10 mouse cellular contexts compared by ENCODE assay signal in the genomic region with DNA sequence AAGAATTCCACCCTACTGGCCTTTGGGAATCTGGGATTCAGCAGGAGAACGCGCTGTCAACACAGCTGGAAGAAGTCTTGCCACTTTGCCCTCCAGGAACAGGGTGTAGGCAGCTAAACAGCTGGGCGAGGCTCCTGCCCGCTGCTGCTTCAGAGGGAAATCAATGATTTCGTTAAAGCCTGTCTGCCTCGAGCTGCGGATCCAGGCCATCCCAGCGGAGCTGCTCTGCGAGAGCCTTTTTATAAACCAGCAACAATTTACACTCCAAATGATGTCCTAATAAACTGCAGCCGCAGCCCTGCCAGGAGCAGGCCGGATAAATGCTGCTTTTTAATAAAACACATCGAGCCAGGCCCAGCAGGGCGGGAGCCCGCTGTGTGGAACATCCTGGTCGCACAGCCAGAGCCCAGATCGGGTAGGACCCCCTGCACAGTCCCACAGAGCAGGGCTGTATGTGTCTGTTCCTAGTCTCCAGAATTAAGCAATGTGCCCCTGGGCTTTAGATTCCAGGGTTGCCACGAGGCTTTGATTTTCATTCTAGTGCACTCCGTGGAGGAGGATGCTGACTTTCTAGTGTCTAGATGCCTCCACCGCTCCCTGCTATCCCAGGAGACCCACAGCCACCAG.
DNase-seq lines count a peak whose midpoint lies in the region; ATAC-seq lines count a peak whose summit lies in the region.
"Had no signal": no experiment of that assay in that cellular context is flagged by ENCODE, and none has a peak within 500 bp of the region (broad histone marks: within the 10 kb centered on the region; RNA-seq: fewer than 3 reads in every experiment).

No protein-coding gene starts in this region.

- H3K4me3 ChIP-seq in heart, embryonic 14.5 days (ENCODE audit: control insufficient read depth in 1 of 2, insufficient read depth in 1 of 2, low read depth in 1 of 2, low read length in 2 of 2): no peak overlapping the region
- H3K4me3 ChIP-seq in embryonic facial prominence, embryonic 13.5 days: 0 out of 2 replicates have a peak overlapping the region, but pooled peaks have one; percentile 10
- H3K4me3 ChIP-seq in intestine, embryonic 16.5 days (ENCODE audit: low read length): no peak overlapping the region
- H3K4me3 ChIP-seq: heart, embryonic 15.5 days had no signal

- ATAC-seq in heart, embryonic 14.5 days (ENCODE audit: insufficient number of reproducible peaks, insufficient read depth, low FRiP score, low read depth): no peak
- ATAC-seq in embryonic facial prominence, embryonic 13.5 days (ENCODE audit: insufficient number of reproducible peaks, insufficient read depth, low FRiP score, low TSS enrichment, low read depth): peak; percentile 20; the same call in 1 of the 2 replicates
- ATAC-seq in intestine, embryonic 16.5 days: 0 out of 2 replicates have a peak, but pooled peaks have one; percentile 36

- H3K4me1 ChIP-seq in heart, embryonic 14.5 days (ENCODE audit: control insufficient read depth in 2 of 2, insufficient read depth in 2 of 2, low read length in 2 of 2): no peaks in the 10 kb centered on the region
- H3K4me1 ChIP-seq in embryonic facial prominence, embryonic 13.5 days: peaks cover 6% of the 10 kb centered on the region; the same call in 1 of the 2 replicates
- H3K4me1 ChIP-seq in intestine, embryonic 16.5 days (ENCODE audit: control insufficient read depth, insufficient read depth, low read length): peaks cover 2% of the 10 kb centered on the region; the same call in 1 of the 2 replicates
- H3K4me1 ChIP-seq: heart, embryonic 15.5 days had no signal

- H3K9me3 ChIP-seq in heart, embryonic 14.5 days (ENCODE audit: control insufficient read depth, low read length): no peaks in the 10 kb centered on the region
- no peaks in the 10 kb centered on the region for H3K9me3 ChIP-seq in embryonic facial prominence, embryonic 13.5 days
- no peaks in the 10 kb centered on the region for H3K9me3 ChIP-seq in intestine, embryonic 16.5 days (ENCODE audit: control insufficient read depth, low read length)
- H3K9me3 ChIP-seq: heart, embryonic 15.5 days had no signal

- H3K27ac ChIP-seq in heart, embryonic 14.5 days (replicated peaks in 1 of 2; ENCODE audit: control insufficient read depth in 1 of 2, insufficient read depth in 1 of 2, low read depth in 2 of 2, low read length in 2 of 2): no peak overlapping the region
- no peak overlapping the region for H3K27ac ChIP-seq in embryonic facial prominence, embryonic 13.5 days
- no peak overlapping the region for H3K27ac ChIP-seq in intestine, embryonic 16.5 days (ENCODE audit: low read length)
- H3K27ac ChIP-seq: heart, embryonic 15.5 days had no signal

- H3K27me3 ChIP-seq in heart, embryonic 14.5 days (ENCODE audit: control insufficient read depth, insufficient read depth, low read length): peaks cover 5% of the 10 kb centered on the region; the same call in 1 of the 2 replicates
- H3K27me3 ChIP-seq in embryonic facial prominence, embryonic 13.5 days: 0 out of 2 replicates have a peak, but pooled peaks cover 3% of the 10 kb centered on the region
- no peaks in the 10 kb centered on the region for H3K27me3 ChIP-seq in intestine, embryonic 16.5 days (replicated peaks; ENCODE audit: control insufficient read depth, insufficient read depth, low read length)

- H3K4me2 ChIP-seq in heart, embryonic 14.5 days (ENCODE audit: low read length): 0 out of 2 replicates have a peak overlapping the region, but pooled peaks have one; percentile 13
- peak overlapping the region; percentile 50 for H3K4me2 ChIP-seq in embryonic facial prominence, embryonic 13.5 days
- no peak overlapping the region for H3K4me2 ChIP-seq in intestine, embryonic 16.5 days (ENCODE audit: low read depth, low read length)
- H3K4me2 ChIP-seq: heart, embryonic 15.5 days had no signal

- no peak for DNase-seq in heart, postnatal 4 days
- peak; percentile 19 for DNase-seq in retina, embryonic 14.5 days (ENCODE audit: low spot score)
- no peak for DNase-seq in lung, postnatal 25 days (ENCODE audit: low spot score)
- no peak for DNase-seq in testis, postnatal 10 days (ENCODE audit: low spot score)
- no peak for DNase-seq in layer of hippocampus, adult 9-11 months
- DNase-seq: left cerebral cortex, postnatal 4 days had no signal

- H3K9ac ChIP-seq in heart, embryonic 14.5 days (ENCODE audit: low read length): no peak overlapping the region
- H3K9ac ChIP-seq in embryonic facial prominence, embryonic 13.5 days: peak overlapping the region; percentile 32; the same call in 1 of the 2 replicates
- no peak overlapping the region for H3K9ac ChIP-seq in intestine, embryonic 16.5 days (ENCODE audit: low read depth, low read length)
- H3K9ac ChIP-seq: heart, embryonic 15.5 days had no signal

- WGBS in heart, embryonic 14.5 days: 13% methylated on average over 19 of the region's 19 CpGs
- WGBS in embryonic facial prominence, embryonic 13.5 days: 4% methylated on average over 19 of the region's 19 CpGs
- 15% methylated on average over 19 of the region's 19 CpGs for WGBS in intestine, embryonic 16.5 days

- no peaks in the 10 kb centered on the region for H3K36me3 ChIP-seq in heart, embryonic 14.5 days (ENCODE audit: control insufficient read depth, insufficient read depth, low read length)
- H3K36me3 ChIP-seq in embryonic facial prominence, embryonic 13.5 days: no peaks in the 10 kb centered on the region
- no peaks in the 10 kb centered on the region for H3K36me3 ChIP-seq in intestine, embryonic 16.5 days (ENCODE audit: control insufficient read depth, insufficient read depth, low read length)
- H3K36me3 ChIP-seq: heart, embryonic 15.5 days had no signal
